Mouse (Mus musculus) stomach, postnatal 0 days (tissue): ENCODE results near the gene Kcnn3. TPM values are rescaled to one million over a fixed set of nuclear protein-coding genes. Genes with fewer than 3 reads are reported as not detected.
A peak's percentile ranks its signal among the peaks of the same experiment; 100 is the strongest.

Experiments
- ATAC-seq: fragments of 200-750 bp; cut with Nextera tagmentation; 2 replicates; pipeline ENCODE4 v1.8.0; 2017; ENCODE audit not compliant: low FRiP score, low TSS enrichment
- DNase-seq: peaks from one replicate; pipeline ENCODE4 v3.0.0-alpha.2; 2016; ENCODE audit warnings: low spot score
- H3K27ac ChIP-seq: fragments of 300-500 bp; sonication (generic); replicated peaks from 2 replicates; pipeline ENCODE4 v1.5.1; 2014; ENCODE audit warnings: mild to moderate bottlenecking, control low read depth
- H3K27me3 ChIP-seq: fragments of 300-500 bp; sonication (generic); 2 replicates; pipeline ENCODE4 v1.6.1; 2014; ENCODE audit warnings: low read length; ENCODE audit not compliant: control insufficient read depth, insufficient read depth
- H3K36me3 ChIP-seq: fragments of 300-500 bp; sonication (generic); 2 replicates; pipeline ENCODE4 v1.6.1; 2014; ENCODE audit warnings: low read length, mixed read lengths; ENCODE audit not compliant: control insufficient read depth, insufficient read depth
- H3K4me1 ChIP-seq: fragments of 300-500 bp; sonication (generic); replicated peaks from 2 replicates; pipeline ENCODE4 v1.6.1; 2014; ENCODE audit warnings: antibody characterized with exemption; ENCODE audit not compliant: control insufficient read depth, insufficient read depth
- H3K4me2 ChIP-seq: fragments of 300-500 bp; sonication (generic); replicated peaks from 2 replicates; pipeline ENCODE4 v1.6.1; 2014; ENCODE audit warnings: low read depth, mild to moderate bottlenecking, control low read depth, moderate library complexity
- H3K4me3 ChIP-seq: fragments of 300-500 bp; sonication (generic); 2 replicates; pipeline ENCODE4 v1.5.1; 2014; ENCODE audit warnings: low read depth, low read length, control low read depth
- H3K9ac ChIP-seq: fragments of 300-500 bp; sonication (generic); 2 replicates; pipeline ENCODE4 v1.6.1; 2014; ENCODE audit warnings: mild to moderate bottlenecking, low read length, control low read depth, mixed read lengths
- H3K9me3 ChIP-seq: fragments of 300-500 bp; sonication (generic); 2 replicates; pipeline ENCODE4 v1.6.1; 2016; ENCODE audit warnings: low read length; ENCODE audit not compliant: control insufficient read depth
- CTCF ChIP-seq: IDR thresholded peaks from 2 replicates; pipeline ENCODE4 v1.5.1; 2016; ENCODE audit warnings: antibody characterized with exemption, low read depth, mild to moderate bottlenecking, moderate library complexity
- EP300 ChIP-seq: optimal IDR thresholded peaks from 2 replicates; pipeline ENCODE3; 2016; ENCODE audit warnings: antibody characterized with exemption
- WGBS: fragments of 180-500 bp; shearing (Covaris S2); extraction: QIAGEN DNeasy Blood & Tissue Kit; methylation state at CpG from one replicate; pipeline ENCODE4 v1.1.7; 2014; 5-methylcytosine and 5-hydroxymethylcytosine counted together
- polyA plus RNA-seq: library from polyadenylated mRNA; unstranded; fragments of >200 nt; fragmentation: Nextera tagmentation; extraction: Ambion mirVana; gene quantifications from 2 replicates; pipeline ENCODE4 v1.2.1, GENCODE M21; 2015

Gene Kcnn3
- polyA plus RNA-seq, 1 experiment from 2014 or later = 4.5 TPM

GRCm38 (mm10) chr3:89510979-89511378, 9.0 kb upstream of the Kcnn3 start:
- peak; percentile 70 for DNase-seq
- TF ChIP-seq EP300 (no peak), CTCF (peak; percentile 79)
- Histone ChIP-seq H3K27ac (no peak overlapping the region), H3K36me3 (no peaks in the 10 kb centered on the region), H3K27me3 (no peaks in the 10 kb centered on the region), H3K4me1 (no peaks in the 10 kb centered on the region), H3K9me3 (no peaks in the 10 kb centered on the region), H3K9ac (no peak overlapping the region), H3K4me3 (no peak overlapping the region), H3K4me2 (0 out of 2 replicates have a peak overlapping the region, but pooled peaks have one; percentile 12)
- no peak; the same call in 1 of the 2 replicates for ATAC-seq
- WGBS = 16% methylated on average over 4 of the region's 4 CpGs

GRCm38 (mm10) chr3:89511400-89511799, 8.6 kb upstream of the Kcnn3 start:
- Histone ChIP-seq H3K4me2 (0 out of 2 replicates have a peak overlapping the region, but pooled peaks have one; percentile 12), H3K27ac (no peak overlapping the region), H3K9ac (no peak overlapping the region), H3K27me3 (no peaks in the 10 kb centered on the region), H3K4me1 (no peaks in the 10 kb centered on the region), H3K36me3 (no peaks in the 10 kb centered on the region), H3K4me3 (no peak overlapping the region), H3K9me3 (no peaks in the 10 kb centered on the region)
- WGBS = 36% methylated on average over 15 of the region's 15 CpGs
- TF ChIP-seq EP300 (no peak), CTCF (no peak)
- no peak for ATAC-seq
- no peak for DNase-seq

GRCm38 (mm10) chr3:89512225-89512624, 7.7 kb upstream of the Kcnn3 start:
- TF ChIP-seq EP300 (no peak), CTCF (peak; percentile 76)
- no peak overlapping the region for H3K9ac ChIP-seq
- no peaks in the 10 kb centered on the region for H3K9me3 ChIP-seq
- H3K27ac ChIP-seq = no peak overlapping the region
- ATAC-seq (no peak), DNase-seq (peak; percentile 36)
- H3K4me1 ChIP-seq = no peaks in the 10 kb centered on the region
- H3K36me3 ChIP-seq = no peaks in the 10 kb centered on the region
- 97% methylated on average over 2 of the region's 2 CpGs for WGBS
- no peaks in the 10 kb centered on the region for H3K27me3 ChIP-seq
- no peak overlapping the region for H3K4me2 ChIP-seq
- H3K4me3 ChIP-seq = no peak overlapping the region

- Histone ChIP-seq H3K4me1 (no peaks in the 10 kb centered on the region), H3K9me3 (no peaks in the 10 kb centered on the region), H3K4me3 (no peak overlapping the region), H3K9ac (no peak overlapping the region), H3K4me2 (no peak overlapping the region), H3K27ac (no peak overlapping the region), H3K36me3 (no peaks in the 10 kb centered on the region), H3K27me3 (no peaks in the 10 kb centered on the region)
- no peak for DNase-seq
- ATAC-seq = no peak
- TF ChIP-seq CTCF = no peak
- no peak for TF ChIP-seq EP300
- WGBS = 55% methylated on average over 11 of the region's 11 CpGs
Observed at GRCm38 (mm10) chr3:89515444-89515843, 4.5 kb upstream of the Kcnn3 start.

- no peak for DNase-seq
- Histone ChIP-seq H3K27me3 (no peaks in the 10 kb centered on the region), H3K36me3 (no peaks in the 10 kb centered on the region), H3K27ac (no peak overlapping the region), H3K4me2 (no peak overlapping the region), H3K9me3 (no peaks in the 10 kb centered on the region), H3K9ac (no peak overlapping the region), H3K4me3 (no peak overlapping the region), H3K4me1 (0 out of 2 replicates have a peak, but pooled peaks cover 2% of the 10 kb centered on the region)
- 91% methylated on average over 5 of the region's 5 CpGs for WGBS
- TF ChIP-seq CTCF = peak; percentile 54
- no peak for TF ChIP-seq EP300
- no peak for ATAC-seq
Observed at GRCm38 (mm10) chr3:89516321-89516720, 3.6 kb upstream of the Kcnn3 start.

- ATAC-seq = no peak
Observed at GRCm38 (mm10) chr3:89520618-89521502, 896 bp downstream of the Kcnn3 start.

More at GRCm38 (mm10) chr3:89520618-89521502, 896 bp downstream of the Kcnn3 start:
- Histone ChIP-seq H3K4me3 (peak overlapping the region; percentile 45), H3K27me3 (no peaks in the 10 kb centered on the region), H3K9me3 (no peaks in the 10 kb centered on the region), H3K4me1 (0 out of 2 replicates have a peak, but pooled peaks cover 2% of the 10 kb centered on the region), H3K36me3 (no peaks in the 10 kb centered on the region), H3K27ac (no peak overlapping the region; the same call in 1 of the 2 replicates), H3K9ac (peak overlapping the region; percentile 58), H3K4me2 (peak overlapping the region; percentile 76)
- DNase-seq = peak; percentile 34
- 5% methylated on average over 25 of the region's 25 CpGs for WGBS
- TF ChIP-seq CTCF (no peak), EP300 (no peak)
